Mouse (Mus musculus) forebrain, embryonic 16.5 days (tissue): ENCODE results near the gene Slc25a45. TPM values are rescaled to one million over a fixed set of nuclear protein-coding genes. Genes with fewer than 3 reads are reported as not detected.

ENCODE experiments used
- ATAC-seq: fragments of 200-750 bp; cut with Nextera tagmentation; 2 replicates; pipeline ENCODE4 v1.8.0; 2017; ENCODE audit warnings: mild to moderate bottlenecking, moderate library complexity
- H3K27ac ChIP-seq: fragments of 300-500 bp; sonication (generic); 2 replicates; pipeline ENCODE4 v1.5.1; 2014; ENCODE audit warnings: low read length, control low read depth
- H3K27me3 ChIP-seq: fragments of 300-500 bp; sonication (generic); replicated peaks from 2 replicates; pipeline ENCODE4 v1.6.1; 2014; ENCODE audit warnings: low read length; ENCODE audit not compliant: control insufficient read depth, insufficient read depth
- H3K36me3 ChIP-seq: fragments of 300-500 bp; sonication (generic); 2 replicates; pipeline ENCODE4 v1.6.1; 2014; ENCODE audit not compliant: control insufficient read depth, insufficient read depth
- H3K4me1 ChIP-seq: fragments of 300-500 bp; sonication (generic); replicated peaks from 2 replicates; pipeline ENCODE4 v1.6.1; 2014; ENCODE audit warnings: low read length; ENCODE audit not compliant: control insufficient read depth, insufficient read depth
- H3K4me2 ChIP-seq: fragments of 300-500 bp; sonication (generic); 2 replicates; pipeline ENCODE4 v1.6.1; 2014; ENCODE audit warnings: mild to moderate bottlenecking, low read length, control low read depth
- H3K4me3 ChIP-seq: fragments of 300-500 bp; sonication (generic); replicated peaks from 2 replicates; pipeline ENCODE4 v1.5.1; 2014; ENCODE audit warnings: mild to moderate bottlenecking, low read length, control low read depth
- H3K9ac ChIP-seq: fragments of 300-500 bp; sonication (generic); replicated peaks from 2 replicates; pipeline ENCODE4 v1.6.1; 2014; ENCODE audit warnings: low read depth, low read length, control low read depth
- H3K9me3 ChIP-seq: fragments of 300-500 bp; sonication (generic); 2 replicates; pipeline ENCODE4 v1.6.1; 2016; ENCODE audit warnings: low read length; ENCODE audit not compliant: control insufficient read depth
- WGBS: fragments of 180-500 bp; shearing (Covaris S2); extraction: QIAGEN DNeasy Blood & Tissue Kit; methylation state at CpG from one replicate; pipeline ENCODE4 v1.1.7; 2014; 5-methylcytosine and 5-hydroxymethylcytosine counted together
- polyA plus RNA-seq: library from polyadenylated mRNA; unstranded; fragments of >200 nt; fragmentation: Nextera tagmentation; extraction: Ambion mirVana; gene quantifications from 2 replicates; pipeline ENCODE4 v1.2.1, GENCODE M21; 2015

Slc25a45 gene
- polyA plus RNA-seq, 1 experiment from 2014 or later, result 1.5 TPM

DNA sequence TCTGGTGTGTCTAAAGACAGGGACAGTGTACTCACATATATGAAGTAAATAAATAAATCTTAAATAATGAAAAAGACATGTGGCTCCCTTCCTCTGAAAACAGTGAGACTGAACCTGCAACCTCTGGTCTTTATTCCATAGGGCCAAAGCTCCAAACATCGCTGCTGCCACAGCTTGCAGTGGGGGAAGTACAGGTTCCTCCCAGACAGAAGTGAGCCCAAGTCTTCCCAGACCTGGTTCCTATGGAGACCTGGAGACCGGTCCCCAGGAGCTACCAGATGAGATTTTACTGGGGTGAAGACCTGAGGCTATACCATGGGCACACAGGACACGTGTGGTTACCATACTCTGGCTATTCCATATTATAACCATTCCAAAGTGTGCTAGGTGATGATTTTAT, 26.7 kb upstream of the Slc25a45 start:
- Histone ChIP-seq H3K9me3 (no peaks in the 10 kb centered on the region), H3K4me2 (no peak overlapping the region), H3K36me3 (no peaks in the 10 kb centered on the region; the same call in 1 of the 2 replicates), H3K9ac (no peak overlapping the region), H3K27ac (no peak overlapping the region), H3K4me3 (no peak overlapping the region), H3K4me1 (peaks cover 43% of the 10 kb centered on the region), H3K27me3 (no peaks in the 10 kb centered on the region)
- ATAC-seq, result no peak
- WGBS, result 84% methylated on average over 3 of the region's 3 CpGs

- ATAC-seq, result no peak
- Histone ChIP-seq H3K4me1 (peaks cover 37% of the 10 kb centered on the region), H3K9me3 (no peaks in the 10 kb centered on the region), H3K36me3 (peaks cover 2% of the 10 kb centered on the region; the same call in 1 of the 2 replicates), H3K4me3 (no peak overlapping the region), H3K27me3 (no peaks in the 10 kb centered on the region), H3K9ac (peak overlapping the region; percentile 43), H3K4me2 (no peak overlapping the region), H3K27ac (no peak overlapping the region)
- WGBS, result 50% methylated on average over 5 of the region's 5 CpGs
Measured at GRCm38 (mm10) chr19:5851481-5851971, 26.1 kb upstream of the Slc25a45 start.

DNA sequence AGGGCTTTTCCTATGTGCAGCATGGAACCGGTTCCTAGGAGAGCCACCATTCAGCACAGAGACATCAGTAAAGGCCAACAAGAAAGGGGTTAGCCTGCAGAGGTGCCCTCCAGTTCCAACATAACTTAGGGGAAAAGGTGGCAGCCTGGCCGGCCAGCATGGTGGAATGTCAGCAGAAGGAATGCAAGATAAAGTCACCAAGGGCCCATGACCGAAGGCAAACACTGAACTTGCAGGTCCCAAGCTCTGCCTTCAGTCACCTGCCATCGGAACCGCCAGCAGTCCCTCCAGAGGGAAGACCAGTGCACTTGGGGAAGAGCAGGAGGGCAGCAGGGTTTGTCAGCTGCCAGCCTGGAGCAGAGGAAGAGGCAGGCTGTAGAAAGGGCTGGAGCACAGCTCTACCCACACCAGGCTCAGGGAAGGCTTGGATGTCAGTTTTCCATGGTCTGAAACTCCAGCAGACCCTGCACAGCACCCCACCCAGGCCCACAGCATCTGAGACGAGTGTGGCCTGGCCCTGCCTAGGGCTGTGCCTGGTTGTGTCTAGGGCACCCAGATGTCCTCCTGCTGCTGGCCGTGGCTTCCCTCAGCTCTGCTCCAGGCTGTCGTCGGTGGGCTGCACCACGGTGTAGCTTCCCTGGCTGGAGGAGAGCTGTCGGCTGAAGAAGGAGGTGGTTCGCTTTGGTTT, 25.4 kb upstream of the Slc25a45 start:
- H3K27ac ChIP-seq, result no peak overlapping the region
- ATAC-seq, result no peak
- no peaks in the 10 kb centered on the region for H3K27me3 ChIP-seq
- H3K4me2 ChIP-seq, result no peak overlapping the region
- 89% methylated on average over 12 of the region's 12 CpGs for WGBS
- peak overlapping the region; percentile 43; the same call in 1 of the 2 replicates for H3K9ac ChIP-seq
- H3K36me3 ChIP-seq, result peaks cover 2% of the 10 kb centered on the region; the same call in 1 of the 2 replicates
- H3K9me3 ChIP-seq, result no peaks in the 10 kb centered on the region
- no peak overlapping the region for H3K4me3 ChIP-seq
- H3K4me1 ChIP-seq, result peaks cover 31% of the 10 kb centered on the region

DNA sequence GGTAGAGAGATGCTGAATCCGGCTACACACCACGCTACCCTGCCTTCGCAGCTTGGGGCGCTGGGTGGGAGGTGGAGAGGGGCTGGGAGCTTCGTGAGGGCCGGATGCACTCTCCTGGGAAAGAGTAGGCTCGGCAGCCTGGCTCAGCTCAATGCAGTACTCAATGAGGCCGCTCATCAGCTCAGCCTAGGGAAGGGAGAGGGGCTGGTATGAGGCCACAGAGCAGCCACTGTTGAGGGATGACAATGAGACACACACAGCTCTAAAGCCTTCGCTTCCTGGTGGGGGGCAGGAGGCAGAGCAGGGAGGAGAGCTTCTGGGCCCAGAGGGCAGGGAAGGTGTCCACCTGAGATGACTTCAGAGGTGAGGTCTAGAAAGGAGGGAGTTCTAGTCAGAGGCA, 21.0 kb upstream of the Slc25a45 start:
- no peak for ATAC-seq
- Histone ChIP-seq H3K4me3 (no peak overlapping the region), H3K9me3 (no peaks in the 10 kb centered on the region), H3K4me2 (no peak overlapping the region), H3K9ac (no peak overlapping the region), H3K27me3 (no peaks in the 10 kb centered on the region), H3K4me1 (peaks cover 2% of the 10 kb centered on the region; the same call in 1 of the 2 replicates), H3K36me3 (peaks cover 4% of the 10 kb centered on the region; the same call in 1 of the 2 replicates), H3K27ac (no peak overlapping the region)
- 85% methylated on average over 9 of the region's 9 CpGs for WGBS

GRCm38 (mm10) chr19:5862335-5863085, 15.1 kb upstream of the Slc25a45 start:
- Histone ChIP-seq H3K4me2 (no peak overlapping the region), H3K4me1 (no peaks in the 10 kb centered on the region), H3K36me3 (peaks cover 16% of the 10 kb centered on the region), H3K9ac (no peak overlapping the region), H3K9me3 (no peaks in the 10 kb centered on the region), H3K27ac (no peak overlapping the region), H3K4me3 (no peak overlapping the region), H3K27me3 (no peaks in the 10 kb centered on the region)
- 96% methylated on average over 14 of the region's 14 CpGs for WGBS
- no peak for ATAC-seq

DNA sequence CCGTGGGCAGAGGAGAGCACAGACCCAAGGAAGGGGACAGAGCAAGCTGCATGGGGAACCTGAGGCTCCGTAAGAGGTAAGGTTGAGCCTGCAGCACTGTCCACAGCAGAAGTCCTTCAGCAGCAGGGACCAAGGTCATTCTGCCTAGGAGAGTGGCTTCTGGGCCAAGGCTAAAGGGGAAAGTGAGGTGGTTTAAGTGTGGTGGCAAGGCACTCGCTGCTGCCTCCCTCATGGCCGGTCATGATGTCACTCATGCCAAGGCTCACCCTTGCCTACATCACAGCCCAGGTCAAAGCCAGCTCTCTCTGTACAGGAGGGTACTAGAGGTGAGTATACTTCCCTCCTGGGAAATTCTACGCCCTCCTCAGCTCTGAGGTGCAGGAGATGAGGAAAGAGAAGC, 13.8 kb upstream of the Slc25a45 start:
- H3K27me3 ChIP-seq, result no peaks in the 10 kb centered on the region
- 96% methylated on average over 5 of the region's 5 CpGs for WGBS
- no peaks in the 10 kb centered on the region for H3K4me1 ChIP-seq
- H3K36me3 ChIP-seq, result peaks cover 18% of the 10 kb centered on the region
- H3K4me2 ChIP-seq, result no peak overlapping the region
- no peak overlapping the region for H3K27ac ChIP-seq
- H3K9me3 ChIP-seq, result no peaks in the 10 kb centered on the region
- H3K4me3 ChIP-seq, result no peak overlapping the region
- no peak for ATAC-seq
- no peak overlapping the region for H3K9ac ChIP-seq

DNA sequence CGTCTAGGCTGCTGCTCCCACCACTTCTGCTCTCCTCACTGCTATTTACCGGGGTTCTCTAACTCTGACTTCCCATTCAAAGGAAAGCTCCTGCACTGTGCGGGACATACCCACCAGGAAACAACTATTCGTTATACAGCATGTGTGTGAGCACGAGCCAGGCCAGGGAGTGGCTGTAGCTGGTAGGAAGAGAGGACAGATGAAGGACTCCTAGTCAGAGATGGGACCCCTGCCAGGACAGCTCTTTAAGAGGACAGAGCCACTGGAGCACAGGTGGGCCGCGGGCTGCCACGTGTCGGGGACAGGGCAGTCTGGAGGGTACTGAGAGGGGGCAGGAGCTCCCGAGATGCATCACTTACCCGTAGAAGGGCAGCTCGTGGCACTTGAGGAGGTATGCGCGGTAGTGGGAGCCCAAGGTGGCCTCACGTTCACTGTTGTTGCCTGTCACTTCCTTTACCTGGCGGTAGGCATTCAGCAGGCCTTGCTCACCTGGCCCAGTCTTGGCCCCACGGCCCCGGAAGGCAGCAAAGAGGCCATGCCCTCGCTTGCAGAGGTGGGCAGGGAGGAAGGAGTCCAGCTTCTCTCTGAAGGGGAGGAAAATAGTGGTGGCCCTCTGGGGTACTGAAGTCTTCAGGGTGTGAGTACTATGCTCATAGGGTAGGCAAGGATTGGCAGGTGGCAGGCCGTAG, 12.8 kb upstream of the Slc25a45 start:
- peaks cover 16% of the 10 kb centered on the region for H3K36me3 ChIP-seq
- ATAC-seq, result no peak
- H3K9ac ChIP-seq, result no peak overlapping the region
- no peak overlapping the region for H3K27ac ChIP-seq
- no peaks in the 10 kb centered on the region for H3K27me3 ChIP-seq
- no peak overlapping the region for H3K4me2 ChIP-seq
- H3K9me3 ChIP-seq, result no peaks in the 10 kb centered on the region
- 86% methylated on average over 20 of the region's 20 CpGs for WGBS
- no peak overlapping the region for H3K4me3 ChIP-seq
- H3K4me1 ChIP-seq, result no peaks in the 10 kb centered on the region

DNA sequence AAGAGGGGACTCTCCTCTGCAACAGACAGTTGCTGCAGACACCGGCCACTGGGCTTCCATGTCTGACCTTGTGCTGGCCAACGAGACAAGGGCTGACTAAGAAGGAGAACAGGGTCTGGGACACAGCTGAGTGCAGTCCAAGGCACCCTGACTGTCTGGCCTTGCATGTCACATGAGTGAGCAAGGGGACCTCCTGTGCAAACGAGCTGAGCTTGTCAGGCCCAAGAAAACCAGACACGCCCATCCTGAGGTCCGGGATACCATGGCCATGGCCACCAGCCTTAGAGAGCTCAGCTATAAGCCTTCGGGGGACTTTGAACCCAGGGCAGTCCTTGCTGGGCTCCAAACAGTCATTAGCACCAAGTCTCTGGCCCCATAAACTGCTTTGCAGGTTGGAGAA, 9.5 kb upstream of the Slc25a45 start:
- no peaks in the 10 kb centered on the region for H3K9me3 ChIP-seq
- H3K27ac ChIP-seq, result no peak overlapping the region
- no peaks in the 10 kb centered on the region for H3K27me3 ChIP-seq
- no peak overlapping the region for H3K4me3 ChIP-seq
- 91% methylated on average over 6 of the region's 6 CpGs for WGBS
- no peak overlapping the region for H3K9ac ChIP-seq
- no peak for ATAC-seq
- no peak overlapping the region for H3K4me2 ChIP-seq
- H3K4me1 ChIP-seq, result peaks cover 5% of the 10 kb centered on the region
- H3K36me3 ChIP-seq, result peaks cover 12% of the 10 kb centered on the region

GRCm38 (mm10) chr19:5871273-5871672, 6.3 kb upstream of the Slc25a45 start:
- H3K27ac ChIP-seq, result no peak overlapping the region
- H3K9me3 ChIP-seq, result no peaks in the 10 kb centered on the region
- H3K4me3 ChIP-seq, result no peak overlapping the region
- H3K27me3 ChIP-seq, result no peaks in the 10 kb centered on the region
- peaks cover 20% of the 10 kb centered on the region for H3K4me1 ChIP-seq
- WGBS, result 9% methylated on average over 7 of the region's 7 CpGs
- ATAC-seq, result 0 out of 2 replicates have a peak, but pooled peaks have one; percentile 14
- 0 out of 2 replicates have a peak, but pooled peaks cover 5% of the 10 kb centered on the region for H3K36me3 ChIP-seq
- H3K9ac ChIP-seq, result no peak overlapping the region; the same call in 1 of the 2 replicates
- H3K4me2 ChIP-seq, result no peak overlapping the region
